Mouse (Mus musculus) intestine, embryonic 14.5 days (tissue): Measurements from ENCODE around the gene Tatdn3. TPM values are rescaled to one million over a fixed set of nuclear protein-coding genes. Genes with fewer than 3 reads are reported as not detected.
A peak's percentile ranks its signal among the peaks of the same experiment; 100 is the strongest.

Source experiments
- ATAC-seq: fragments of 200-750 bp; cut with Nextera tagmentation; replicated peaks from 2 replicates; pipeline ENCODE4 v1.8.0; 2017; ENCODE audit warnings: low read depth, moderate number of reproducible peaks, moderate TSS enrichment, moderate library complexity; ENCODE audit not compliant: low FRiP score, low TSS enrichment
- DNase-seq: peaks from one replicate; pipeline ENCODE4 v3.0.0-alpha.2; 2018; ENCODE audit warnings: low spot score
- H3K27ac ChIP-seq: fragments of 300-500 bp; sonication (generic); 2 replicates; pipeline ENCODE4 v1.5.1; 2014; ENCODE audit warnings: low read depth, mild to moderate bottlenecking, control low read depth
- H3K27me3 ChIP-seq: fragments of 300-500 bp; sonication (generic); replicated peaks from 2 replicates; pipeline ENCODE4 v1.6.1; 2014; ENCODE audit warnings: low read length, control low read depth; ENCODE audit not compliant: control insufficient read depth, insufficient read depth
- H3K36me3 ChIP-seq: fragments of 300-500 bp; sonication (generic); 2 replicates; pipeline ENCODE4 v1.6.1; 2014; ENCODE audit warnings: low read length, control low read depth; ENCODE audit not compliant: control insufficient read depth, insufficient read depth
- H3K4me1 ChIP-seq: fragments of 300-500 bp; sonication (generic); replicated peaks from 2 replicates; pipeline ENCODE4 v1.6.1; 2014; ENCODE audit warnings: low read length, control low read depth, mixed read lengths; ENCODE audit not compliant: control insufficient read depth, insufficient read depth
- H3K4me2 ChIP-seq: fragments of 300-500 bp; sonication (generic); 2 replicates; pipeline ENCODE4 v1.6.1; 2014; ENCODE audit warnings: low read length
- H3K4me3 ChIP-seq: fragments of 300-500 bp; sonication (generic); 2 replicates; pipeline ENCODE4 v1.5.1; 2014; ENCODE audit warnings: low read depth, low read length, control low read depth, mixed read lengths
- H3K9ac ChIP-seq: fragments of 300-500 bp; sonication (generic); 2 replicates; pipeline ENCODE4 v1.6.1; 2014; ENCODE audit warnings: mild to moderate bottlenecking, low read length
- H3K9me3 ChIP-seq: fragments of 300-500 bp; sonication (generic); 2 replicates; pipeline ENCODE4 v1.6.1; 2016; ENCODE audit warnings: low read length, control low read depth; ENCODE audit not compliant: control insufficient read depth
- WGBS: fragments of 180-500 bp; shearing (Covaris S2); extraction: QIAGEN DNeasy Blood & Tissue Kit; methylation state at CpG from one replicate; pipeline ENCODE4 v1.1.7; 2014; 5-methylcytosine and 5-hydroxymethylcytosine counted together
- polyA plus RNA-seq: library from polyadenylated mRNA; unstranded; fragments of >200 nt; fragmentation: Nextera tagmentation; extraction: Ambion mirVana; gene quantifications from 2 replicates; pipeline ENCODE4 v1.2.1, GENCODE M21; 2014

The Tatdn3 gene
- polyA plus RNA-seq, 1 experiment from 2014 or later, result 12.4 TPM

- Histone ChIP-seq H3K4me2 (no peak overlapping the region), H3K4me3 (no peak overlapping the region), H3K4me1 (no peaks in the 10 kb centered on the region), H3K36me3 (peaks cover 36% of the 10 kb centered on the region), H3K27ac (no peak overlapping the region), H3K27me3 (no peaks in the 10 kb centered on the region), H3K9me3 (no peaks in the 10 kb centered on the region), H3K9ac (no peak overlapping the region)
- DNase-seq, result no peak
- no peak for ATAC-seq
- 82% methylated on average over 7 of the region's 7 CpGs for WGBS
Measured at GRCm38 (mm10) chr1:191086304-191086878, 23.7 kb upstream of the Tatdn3 start.

GRCm38 (mm10) chr1:191085597-191085996 is 22.9 kb upstream of the Tatdn3 start:
- DNase-seq (no peak), ATAC-seq (no peak)
- Histone ChIP-seq H3K36me3 (peaks cover 43% of the 10 kb centered on the region), H3K4me3 (no peak overlapping the region), H3K4me2 (no peak overlapping the region), H3K9me3 (no peaks in the 10 kb centered on the region), H3K27me3 (no peaks in the 10 kb centered on the region), H3K27ac (no peak overlapping the region), H3K4me1 (no peaks in the 10 kb centered on the region), H3K9ac (no peak overlapping the region)
- WGBS, result 77% methylated on average over 12 of the region's 12 CpGs

GRCm38 (mm10) chr1:191084951-191085559 is 22.3 kb upstream of the Tatdn3 start:
- ATAC-seq (no peak), DNase-seq (peak; percentile 79)
- no peaks in the 10 kb centered on the region for H3K9me3 ChIP-seq
- no peak overlapping the region for H3K4me2 ChIP-seq
- 72% methylated on average over 5 of the region's 5 CpGs for WGBS
- H3K27me3 ChIP-seq, result no peaks in the 10 kb centered on the region
- no peak overlapping the region for H3K9ac ChIP-seq
- H3K27ac ChIP-seq, result no peak overlapping the region
- no peaks in the 10 kb centered on the region for H3K4me1 ChIP-seq
- H3K36me3 ChIP-seq, result peaks cover 49% of the 10 kb centered on the region
- no peak overlapping the region for H3K4me3 ChIP-seq

- 84% methylated on average over 8 of the region's 8 CpGs for WGBS
- H3K9ac ChIP-seq, result no peak overlapping the region
- no peak overlapping the region for H3K4me3 ChIP-seq
- H3K4me2 ChIP-seq, result no peak overlapping the region
- H3K27ac ChIP-seq, result no peak overlapping the region
- H3K4me1 ChIP-seq, result no peaks in the 10 kb centered on the region
- DNase-seq (no peak), ATAC-seq (no peak)
- no peaks in the 10 kb centered on the region for H3K9me3 ChIP-seq
- H3K36me3 ChIP-seq, result peaks cover 59% of the 10 kb centered on the region
- no peaks in the 10 kb centered on the region for H3K27me3 ChIP-seq
Measured at GRCm38 (mm10) chr1:191083230-191083629, 20.5 kb upstream of the Tatdn3 start.

- no peak for ATAC-seq
- Histone ChIP-seq H3K4me2 (no peak overlapping the region), H3K27me3 (no peaks in the 10 kb centered on the region), H3K9me3 (no peaks in the 10 kb centered on the region), H3K4me1 (no peaks in the 10 kb centered on the region), H3K9ac (no peak overlapping the region), H3K4me3 (no peak overlapping the region), H3K27ac (no peak overlapping the region), H3K36me3 (peaks cover 89% of the 10 kb centered on the region)
- 54% methylated on average over 10 of the region's 10 CpGs for WGBS
- peak; percentile 64 for DNase-seq
Measured at GRCm38 (mm10) chr1:191075199-191075883, 12.6 kb upstream of the Tatdn3 start.

- H3K9me3 ChIP-seq, result no peaks in the 10 kb centered on the region
- no peaks in the 10 kb centered on the region for H3K27me3 ChIP-seq
- DNase-seq (no peak), ATAC-seq (no peak)
- 88% methylated on average over 4 of the region's 4 CpGs for WGBS
- no peak overlapping the region for H3K27ac ChIP-seq
- no peak overlapping the region for H3K4me2 ChIP-seq
- no peak overlapping the region for H3K4me3 ChIP-seq
- H3K36me3 ChIP-seq, result peaks cover 96% of the 10 kb centered on the region
- H3K9ac ChIP-seq, result no peak overlapping the region
- H3K4me1 ChIP-seq, result no peaks in the 10 kb centered on the region
Measured at GRCm38 (mm10) chr1:191073486-191073885, 10.8 kb upstream of the Tatdn3 start.

GRCm38 (mm10) chr1:191073001-191073400 is 10.3 kb upstream of the Tatdn3 start:
- H3K27ac ChIP-seq, result no peak overlapping the region
- no peaks in the 10 kb centered on the region for H3K9me3 ChIP-seq
- no peaks in the 10 kb centered on the region for H3K27me3 ChIP-seq
- no peaks in the 10 kb centered on the region for H3K4me1 ChIP-seq
- DNase-seq (no peak), ATAC-seq (no peak)
- H3K4me2 ChIP-seq, result no peak overlapping the region
- no peak overlapping the region for H3K9ac ChIP-seq
- H3K36me3 ChIP-seq, result peaks cover 95% of the 10 kb centered on the region
- H3K4me3 ChIP-seq, result no peak overlapping the region
- WGBS, result 82% methylated on average over 6 of the region's 6 CpGs

GRCm38 (mm10) chr1:191072329-191072913 is 9.7 kb upstream of the Tatdn3 start:
- ATAC-seq, result no peak

More at GRCm38 (mm10) chr1:191072329-191072913, 9.7 kb upstream of the Tatdn3 start:
- no peak overlapping the region for H3K9ac ChIP-seq
- no peak overlapping the region for H3K4me2 ChIP-seq
- DNase-seq, result no peak
- peaks cover 95% of the 10 kb centered on the region for H3K36me3 ChIP-seq
- no peaks in the 10 kb centered on the region for H3K4me1 ChIP-seq
- H3K27ac ChIP-seq, result no peak overlapping the region
- H3K27me3 ChIP-seq, result no peaks in the 10 kb centered on the region
- no peak overlapping the region for H3K4me3 ChIP-seq
- H3K9me3 ChIP-seq, result no peaks in the 10 kb centered on the region
- 90% methylated on average over 16 of the region's 16 CpGs for WGBS
